Mouse (Mus musculus) hindbrain, embryonic 11.5 days (tissue): ENCODE measurements around the gene Spo11. TPM values are rescaled to one million over a fixed set of nuclear protein-coding genes. Genes with fewer than 3 reads are reported as not detected.
A peak's percentile ranks its signal among the peaks of the same experiment; 100 is the strongest.

ENCODE experiments used
- ATAC-seq: fragments of 200-750 bp; cut with Nextera tagmentation; 2 replicates; pipeline ENCODE4 v1.8.0; 2017; ENCODE audit warnings: mild to moderate bottlenecking, moderate TSS enrichment, moderate library complexity; ENCODE audit not compliant: low FRiP score
- DNase-seq: peaks from one replicate; pipeline ENCODE4 v3.0.0-alpha.2; 2015; ENCODE audit warnings: low spot score
- H3K27ac ChIP-seq: fragments of 300-500 bp; sonication (generic); 2 replicates; pipeline ENCODE4 v1.5.1; 2014; ENCODE audit warnings: mild to moderate bottlenecking, low read depth, low read length
- H3K27me3 ChIP-seq: fragments of 300-500 bp; sonication (generic); 2 replicates; pipeline ENCODE4 v1.6.1; 2014; ENCODE audit warnings: mild to moderate bottlenecking, low read length, moderate library complexity, mixed read lengths; ENCODE audit not compliant: control insufficient read depth, insufficient read depth
- H3K36me3 ChIP-seq: fragments of 300-500 bp; sonication (generic); 2 replicates; pipeline ENCODE4 v1.6.1; 2014; ENCODE audit warnings: mild to moderate bottlenecking, low read length, moderate library complexity, mixed read lengths; ENCODE audit not compliant: control insufficient read depth, insufficient read depth
- H3K4me1 ChIP-seq: fragments of 300-500 bp; sonication (generic); replicated peaks from 2 replicates; pipeline ENCODE4 v1.6.1; 2014; ENCODE audit warnings: low read length, mixed read lengths; ENCODE audit not compliant: control insufficient read depth, insufficient read depth
- H3K4me2 ChIP-seq: fragments of 300-500 bp; sonication (generic); replicated peaks from 2 replicates; pipeline ENCODE4 v1.6.1; 2014; ENCODE audit warnings: mild to moderate bottlenecking, low read depth, low read length
- H3K4me3 ChIP-seq: fragments of 300-500 bp; sonication (generic); 2 replicates; pipeline ENCODE4 v1.5.1; 2014; ENCODE audit warnings: low read depth, low read length
- H3K9ac ChIP-seq: fragments of 300-500 bp; sonication (generic); 2 replicates; pipeline ENCODE4 v1.6.1; 2014; ENCODE audit warnings: low read depth, low read length
- H3K9me3 ChIP-seq: fragments of 300-500 bp; sonication (generic); 2 replicates; pipeline ENCODE4 v1.6.1; 2016; ENCODE audit warnings: low read length; ENCODE audit not compliant: control insufficient read depth
- WGBS: fragments of 180-500 bp; shearing (Covaris S2); extraction: QIAGEN DNeasy Blood & Tissue Kit; methylation state at CpG from one replicate; pipeline ENCODE4 v1.1.7; 2014; 5-methylcytosine and 5-hydroxymethylcytosine counted together
- polyA plus RNA-seq: library from polyadenylated mRNA; unstranded; fragments of >200 nt; fragmentation: Nextera tagmentation; extraction: Ambion mirVana; gene quantifications from 2 replicates; pipeline ENCODE4 v1.2.1, GENCODE M21; 2014

The Spo11 gene
- polyA plus RNA-seq, 1 experiment from 2014 or later = 0.74 TPM

GRCm38 (mm10) chr2:172950722-172951121 lies 26.8 kb upstream of the Spo11 start:
- Histone ChIP-seq H3K4me3 (no peak overlapping the region), H3K27me3 (no peaks in the 10 kb centered on the region), H3K27ac (no peak overlapping the region), H3K9me3 (no peaks in the 10 kb centered on the region), H3K9ac (no peak overlapping the region), H3K4me2 (no peak overlapping the region), H3K36me3 (no peaks in the 10 kb centered on the region), H3K4me1 (no peaks in the 10 kb centered on the region)
- DNase-seq = no peak
- ATAC-seq = no peak
- 25% methylated on average over 11 of the region's 11 CpGs for WGBS

GRCm38 (mm10) chr2:172951976-172952375 lies 25.5 kb upstream of the Spo11 start:
- Histone ChIP-seq H3K9me3 (0 out of 2 replicates have a peak, but pooled peaks cover 2% of the 10 kb centered on the region), H3K9ac (no peak overlapping the region), H3K4me3 (no peak overlapping the region), H3K27ac (no peak overlapping the region), H3K36me3 (no peaks in the 10 kb centered on the region), H3K4me1 (no peaks in the 10 kb centered on the region), H3K27me3 (no peaks in the 10 kb centered on the region), H3K4me2 (no peak overlapping the region)
- WGBS = 76% methylated on average over 2 of the region's 2 CpGs
- DNase-seq = no peak
- ATAC-seq = no peak

- 6% methylated on average over 5 of the region's 5 CpGs for WGBS
- Histone ChIP-seq H3K4me3 (no peak overlapping the region), H3K36me3 (no peaks in the 10 kb centered on the region), H3K4me2 (no peak overlapping the region), H3K27me3 (no peaks in the 10 kb centered on the region), H3K4me1 (0 out of 2 replicates have a peak, but pooled peaks cover 2% of the 10 kb centered on the region), H3K9me3 (0 out of 2 replicates have a peak, but pooled peaks cover 2% of the 10 kb centered on the region), H3K27ac (0 out of 2 replicates have a peak overlapping the region, but pooled peaks have one; percentile 27), H3K9ac (no peak overlapping the region)
- DNase-seq (peak; percentile 51), ATAC-seq (peak; percentile 78; the same call in 1 of the 2 replicates)
Observed at GRCm38 (mm10) chr2:172958579-172958978, 18.9 kb upstream of the Spo11 start.

GRCm38 (mm10) chr2:172959006-172959768 lies 18.3 kb upstream of the Spo11 start:
- H3K27ac ChIP-seq = no peak overlapping the region
- H3K9ac ChIP-seq = no peak overlapping the region
- ATAC-seq (no peak), DNase-seq (no peak)
- 0 out of 2 replicates have a peak, but pooled peaks cover 2% of the 10 kb centered on the region for H3K9me3 ChIP-seq
- 0 out of 2 replicates have a peak, but pooled peaks cover 2% of the 10 kb centered on the region for H3K4me1 ChIP-seq
- no peak overlapping the region for H3K4me2 ChIP-seq
- no peaks in the 10 kb centered on the region for H3K27me3 ChIP-seq
- WGBS = 49% methylated on average over 13 of the region's 13 CpGs
- no peaks in the 10 kb centered on the region for H3K36me3 ChIP-seq
- H3K4me3 ChIP-seq = no peak overlapping the region

- Histone ChIP-seq H3K9me3 (0 out of 2 replicates have a peak, but pooled peaks cover 2% of the 10 kb centered on the region), H3K27ac (no peak overlapping the region), H3K4me1 (0 out of 2 replicates have a peak, but pooled peaks cover 2% of the 10 kb centered on the region), H3K9ac (no peak overlapping the region), H3K4me2 (no peak overlapping the region), H3K36me3 (no peaks in the 10 kb centered on the region), H3K27me3 (no peaks in the 10 kb centered on the region), H3K4me3 (no peak overlapping the region)
- DNase-seq = no peak
- 84% methylated on average over 3 of the region's 3 CpGs for WGBS
- no peak for ATAC-seq
Observed at GRCm38 (mm10) chr2:172960350-172960749, 17.1 kb upstream of the Spo11 start.

GRCm38 (mm10) chr2:172961211-172961610 lies 16.3 kb upstream of the Spo11 start:
- 0 out of 2 replicates have a peak, but pooled peaks cover 2% of the 10 kb centered on the region for H3K9me3 ChIP-seq
- ATAC-seq (no peak), DNase-seq (no peak)
- H3K4me2 ChIP-seq = no peak overlapping the region
- no peaks in the 10 kb centered on the region for H3K36me3 ChIP-seq
- no peak overlapping the region for H3K4me3 ChIP-seq
- H3K27ac ChIP-seq = no peak overlapping the region
- 0 out of 2 replicates have a peak, but pooled peaks cover 2% of the 10 kb centered on the region for H3K4me1 ChIP-seq
- no peaks in the 10 kb centered on the region for H3K27me3 ChIP-seq
- H3K9ac ChIP-seq = no peak overlapping the region
- 57% methylated on average over 6 of the region's 6 CpGs for WGBS

- Histone ChIP-seq H3K4me3 (no peak overlapping the region), H3K36me3 (no peaks in the 10 kb centered on the region), H3K9me3 (no peaks in the 10 kb centered on the region), H3K27me3 (no peaks in the 10 kb centered on the region), H3K27ac (no peak overlapping the region), H3K4me2 (no peak overlapping the region), H3K4me1 (no peaks in the 10 kb centered on the region), H3K9ac (no peak overlapping the region)
- 41% methylated on average over 11 of the region's 11 CpGs for WGBS
- ATAC-seq = no peak
- DNase-seq = no peak
Observed at GRCm38 (mm10) chr2:172965249-172965648, 12.3 kb upstream of the Spo11 start.

- WGBS = 83% methylated on average over 5 of the region's 5 CpGs
- ATAC-seq = no peak
- Histone ChIP-seq H3K36me3 (no peaks in the 10 kb centered on the region), H3K27me3 (no peaks in the 10 kb centered on the region), H3K9me3 (no peaks in the 10 kb centered on the region), H3K4me3 (no peak overlapping the region), H3K27ac (no peak overlapping the region), H3K9ac (no peak overlapping the region), H3K4me1 (no peaks in the 10 kb centered on the region), H3K4me2 (no peak overlapping the region)
- DNase-seq = no peak
Observed at GRCm38 (mm10) chr2:172966480-172966879, 11.0 kb upstream of the Spo11 start.

GRCm38 (mm10) chr2:172971865-172972264 lies 5.6 kb upstream of the Spo11 start:
- H3K27me3 ChIP-seq = no peaks in the 10 kb centered on the region
- H3K9me3 ChIP-seq = no peaks in the 10 kb centered on the region
- ATAC-seq (no peak), DNase-seq (no peak)
- WGBS = 87% methylated on average over 2 of the region's 2 CpGs
- H3K4me3 ChIP-seq = no peak overlapping the region
- no peaks in the 10 kb centered on the region for H3K36me3 ChIP-seq
- no peak overlapping the region for H3K9ac ChIP-seq
- no peak overlapping the region for H3K4me2 ChIP-seq
- no peak overlapping the region for H3K27ac ChIP-seq
- peaks cover 2% of the 10 kb centered on the region; the same call in 1 of the 2 replicates for H3K4me1 ChIP-seq
